Mouse (Mus musculus) midbrain, embryonic 15.5 days (tissue): ENCODE measurements at regions not wholly inside any gene's neighbourhood (a gene's known extent, or its start where the extent isn't known, plus 50 kb on each side); places are given as distances from the start of the nearest gene placed in this dataset.

Experiments
- ATAC-seq: fragments of 200-750 bp; cut with Nextera tagmentation; replicated peaks from 2 replicates; pipeline ENCODE4 v1.8.0; 2017; ENCODE audit warnings: moderate TSS enrichment
- H3K27ac ChIP-seq: fragments of 300-500 bp; sonication (generic); 2 replicates; pipeline ENCODE4 v1.5.1; 2015; ENCODE audit warnings: mild to moderate bottlenecking, inconsistent platforms
- H3K27me3 ChIP-seq: fragments of 300-500 bp; sonication (generic); replicated peaks from 2 replicates; pipeline ENCODE4 v1.6.1; 2015; ENCODE audit warnings: inconsistent platforms
- H3K36me3 ChIP-seq: fragments of 300-500 bp; sonication (generic); replicated peaks from 2 replicates; pipeline ENCODE4 v1.6.1; 2015; ENCODE audit warnings: inconsistent platforms
- H3K4me1 ChIP-seq: fragments of 300-500 bp; sonication (generic); 2 replicates; pipeline ENCODE4 v1.6.1; 2015; ENCODE audit warnings: inconsistent platforms
- H3K4me2 ChIP-seq: fragments of 300-500 bp; sonication (generic); 2 replicates; pipeline ENCODE4 v1.6.1; 2015; ENCODE audit warnings: inconsistent platforms, mild to moderate bottlenecking, moderate library complexity
- H3K4me3 ChIP-seq: fragments of 300-500 bp; sonication (generic); 2 replicates; pipeline ENCODE4 v1.5.1; 2015; ENCODE audit warnings: mild to moderate bottlenecking, inconsistent platforms
- H3K9ac ChIP-seq: fragments of 300-500 bp; sonication (generic); 2 replicates; pipeline ENCODE4 v1.6.1; 2015; ENCODE audit warnings: mild to moderate bottlenecking, inconsistent platforms
- H3K9me3 ChIP-seq: fragments of 300-500 bp; sonication (generic); 2 replicates; pipeline ENCODE4 v1.6.1; 2016; ENCODE audit warnings: inconsistent platforms
- WGBS: fragments of 180-500 bp; shearing (Covaris S2); methylation state at CpG from one replicate; pipeline ENCODE4 v1.1.7; 2015; ENCODE audit warnings: mixed read lengths; 5-methylcytosine and 5-hydroxymethylcytosine counted together

GRCm38 (mm10) chr1:78876156-78876555 is 59.6 kb downstream of the Kcne4 start:
- 94% methylated on average over 3 of the region's 3 CpGs for WGBS
- H3K36me3 ChIP-seq = no peaks in the 10 kb centered on the region
- no peaks in the 10 kb centered on the region for H3K4me1 ChIP-seq
- no peak overlapping the region for H3K27ac ChIP-seq
- no peak overlapping the region for H3K4me2 ChIP-seq
- no peaks in the 10 kb centered on the region for H3K27me3 ChIP-seq
- ATAC-seq = no peak
- no peak overlapping the region for H3K4me3 ChIP-seq
- H3K9me3 ChIP-seq = no peaks in the 10 kb centered on the region
- no peak overlapping the region for H3K9ac ChIP-seq

DNA sequence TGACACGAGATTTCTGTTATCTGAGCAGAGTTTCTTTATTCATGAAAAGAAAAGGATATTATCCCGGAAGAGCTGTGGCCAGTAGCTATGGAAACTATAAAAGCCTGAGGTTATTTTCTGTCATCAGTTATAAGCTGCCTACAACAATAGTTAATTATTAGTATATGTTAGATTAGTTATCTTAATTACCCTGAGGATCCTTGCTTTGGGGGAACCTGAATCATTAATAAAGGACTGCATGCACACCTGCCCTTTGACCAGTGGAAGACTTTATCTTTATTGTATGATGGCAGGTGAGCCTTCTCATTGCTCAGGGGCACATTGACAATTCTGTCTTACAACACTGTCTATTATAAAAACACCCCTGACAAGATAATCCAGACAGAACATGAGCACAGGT is 62.7 kb downstream of the Kcne4 start:
- H3K27me3 ChIP-seq = no peaks in the 10 kb centered on the region
- no peak overlapping the region for H3K9ac ChIP-seq
- H3K4me3 ChIP-seq = no peak overlapping the region
- no peak overlapping the region for H3K27ac ChIP-seq
- WGBS = 46% methylated on average over 2 of the region's 2 CpGs
- no peaks in the 10 kb centered on the region for H3K36me3 ChIP-seq
- no peaks in the 10 kb centered on the region for H3K4me1 ChIP-seq
- ATAC-seq = no peak
- no peaks in the 10 kb centered on the region for H3K9me3 ChIP-seq
- H3K4me2 ChIP-seq = no peak overlapping the region

- Histone ChIP-seq H3K4me1 (no peaks in the 10 kb centered on the region), H3K27me3 (no peaks in the 10 kb centered on the region), H3K9ac (no peak overlapping the region), H3K4me2 (no peak overlapping the region), H3K36me3 (no peaks in the 10 kb centered on the region), H3K27ac (no peak overlapping the region), H3K4me3 (no peak overlapping the region), H3K9me3 (no peaks in the 10 kb centered on the region)
- ATAC-seq = no peak
- 90% methylated on average over 3 of the region's 3 CpGs for WGBS
Observed at GRCm38 (mm10) chr1:78882455-78882854, 65.9 kb downstream of the Kcne4 start.

GRCm38 (mm10) chr1:78889241-78889640 is 72.7 kb downstream of the Kcne4 start:
- Histone ChIP-seq H3K4me1 (no peaks in the 10 kb centered on the region), H3K9ac (no peak overlapping the region), H3K4me3 (no peak overlapping the region), H3K4me2 (no peak overlapping the region), H3K27ac (no peak overlapping the region), H3K9me3 (no peaks in the 10 kb centered on the region), H3K36me3 (no peaks in the 10 kb centered on the region), H3K27me3 (no peaks in the 10 kb centered on the region)
- no peak for ATAC-seq
- 83% methylated on average over 9 of the region's 9 CpGs for WGBS

DNA sequence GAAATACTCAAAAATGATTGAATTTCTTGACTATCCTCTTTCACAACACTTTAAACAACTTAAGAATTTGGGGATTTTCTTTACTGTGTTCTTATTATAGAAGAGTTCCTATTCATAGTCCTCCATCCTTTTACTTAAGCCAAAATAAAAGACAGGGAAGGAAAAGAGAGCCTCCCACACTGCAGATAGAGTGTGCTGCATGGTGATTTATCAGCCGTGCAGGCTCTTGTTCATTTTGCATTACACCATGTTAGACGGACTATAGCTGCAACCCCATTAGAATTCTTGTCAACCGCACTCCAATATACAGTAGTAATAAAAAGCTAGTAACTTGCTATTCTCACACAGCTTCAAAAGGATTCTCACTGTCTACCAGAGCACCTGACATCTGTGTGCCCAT is 74.8 kb downstream of the Kcne4 start:
- Histone ChIP-seq H3K27me3 (no peaks in the 10 kb centered on the region), H3K9ac (no peak overlapping the region), H3K27ac (no peak overlapping the region), H3K36me3 (no peaks in the 10 kb centered on the region), H3K4me2 (no peak overlapping the region), H3K4me1 (no peaks in the 10 kb centered on the region), H3K9me3 (no peaks in the 10 kb centered on the region), H3K4me3 (no peak overlapping the region)
- 85% methylated on average over 3 of the region's 3 CpGs for WGBS
- no peak for ATAC-seq

GRCm38 (mm10) chr1:78894301-78894700 is 77.7 kb downstream of the Kcne4 start:
- Histone ChIP-seq H3K36me3 (no peaks in the 10 kb centered on the region), H3K9ac (no peak overlapping the region), H3K4me1 (no peaks in the 10 kb centered on the region), H3K4me3 (no peak overlapping the region), H3K4me2 (no peak overlapping the region), H3K27me3 (no peaks in the 10 kb centered on the region), H3K9me3 (no peaks in the 10 kb centered on the region), H3K27ac (no peak overlapping the region)
- 88% methylated on average over 4 of the region's 4 CpGs for WGBS
- no peak for ATAC-seq

- Histone ChIP-seq H3K9me3 (no peaks in the 10 kb centered on the region), H3K4me1 (no peaks in the 10 kb centered on the region), H3K4me2 (no peak overlapping the region), H3K27me3 (no peaks in the 10 kb centered on the region), H3K36me3 (no peaks in the 10 kb centered on the region), H3K9ac (no peak overlapping the region), H3K4me3 (no peak overlapping the region), H3K27ac (no peak overlapping the region)
- ATAC-seq = no peak
- 94% methylated on average over 2 of the region's 2 CpGs for WGBS
Observed at GRCm38 (mm10) chr1:78895112-78895511, 78.6 kb downstream of the Kcne4 start.

DNA sequence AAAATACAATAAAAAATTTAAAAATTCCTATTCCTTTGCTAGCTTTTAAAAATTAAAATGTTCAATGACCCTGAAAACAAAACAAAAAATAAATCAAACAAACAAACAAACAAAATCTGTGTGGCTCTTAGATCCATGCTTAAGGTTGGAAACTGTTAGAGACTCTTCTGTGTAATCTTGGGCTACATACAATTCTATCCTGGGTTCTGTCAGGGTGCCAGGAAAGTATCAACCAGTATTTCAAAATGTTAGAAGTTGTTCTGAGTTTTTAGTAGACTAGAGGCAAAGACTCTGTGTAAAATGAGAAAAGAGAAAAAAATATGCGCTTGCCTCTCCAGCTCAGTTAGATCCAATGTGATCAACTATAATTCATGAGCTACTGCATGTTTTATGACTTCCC is 91.0 kb downstream of the Kcne4 start:
- Histone ChIP-seq H3K36me3 (no peaks in the 10 kb centered on the region), H3K9ac (no peak overlapping the region), H3K9me3 (no peaks in the 10 kb centered on the region), H3K4me1 (peaks cover 7% of the 10 kb centered on the region; the same call in 1 of the 2 replicates), H3K27me3 (no peaks in the 10 kb centered on the region), H3K27ac (no peak overlapping the region), H3K4me2 (no peak overlapping the region), H3K4me3 (no peak overlapping the region)
- WGBS = 77% methylated on average over 1 of the region's 1 CpGs
- ATAC-seq = no peak

DNA sequence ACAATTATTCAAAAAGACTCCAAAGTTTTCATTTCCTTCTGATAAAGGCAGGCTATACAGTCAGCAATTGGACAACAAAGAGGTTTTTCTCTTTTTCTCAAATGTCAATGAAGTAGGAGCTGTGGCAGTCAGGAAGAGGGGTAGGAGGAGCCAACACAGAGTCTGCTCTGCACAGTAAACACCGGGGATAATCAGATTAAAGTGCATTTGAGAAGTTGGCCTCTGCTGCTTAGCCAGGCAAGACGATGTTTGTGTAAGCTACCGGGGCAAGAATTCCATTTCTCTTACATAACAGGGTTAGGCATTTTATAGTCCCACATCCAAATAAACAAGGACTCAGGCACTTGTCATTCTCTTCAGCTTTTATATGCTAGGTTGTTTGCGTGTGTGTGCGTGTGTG is 91.4 kb downstream of the Kcne4 start:
- Histone ChIP-seq H3K4me1 (peaks cover 7% of the 10 kb centered on the region; the same call in 1 of the 2 replicates), H3K4me2 (no peak overlapping the region), H3K9ac (no peak overlapping the region), H3K27me3 (no peaks in the 10 kb centered on the region), H3K36me3 (no peaks in the 10 kb centered on the region), H3K9me3 (no peaks in the 10 kb centered on the region), H3K4me3 (no peak overlapping the region), H3K27ac (no peak overlapping the region)
- peak; percentile 71 for ATAC-seq
- WGBS = 26% methylated on average over 5 of the region's 5 CpGs

DNA sequence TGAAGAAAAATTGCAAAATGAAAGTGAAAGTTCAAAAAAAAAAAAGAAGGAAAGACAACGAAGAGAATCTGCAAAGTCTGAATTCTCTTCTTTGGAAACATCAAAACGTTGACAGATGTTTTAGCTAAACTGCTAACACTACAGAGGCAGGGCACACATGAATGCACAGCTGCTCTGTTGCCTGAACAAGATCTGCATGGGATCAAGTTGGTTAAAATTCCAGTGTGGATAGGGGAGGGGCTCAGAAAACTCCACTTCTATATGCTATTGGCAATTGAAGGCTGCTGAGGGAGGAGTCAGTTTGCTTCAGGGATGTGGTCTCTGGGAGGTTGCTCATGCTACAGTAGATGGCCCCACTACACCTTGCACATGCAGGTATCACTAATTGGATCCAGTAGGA is 97.2 kb downstream of the Kcne4 start:
- Histone ChIP-seq H3K36me3 (no peaks in the 10 kb centered on the region), H3K9me3 (no peaks in the 10 kb centered on the region), H3K9ac (no peak overlapping the region), H3K4me1 (no peaks in the 10 kb centered on the region), H3K4me3 (no peak overlapping the region), H3K4me2 (no peak overlapping the region), H3K27me3 (no peaks in the 10 kb centered on the region), H3K27ac (no peak overlapping the region)
- 34% methylated on average over 2 of the region's 2 CpGs for whole genome bisulfite sequencing
- no peak for ATAC-seq

DNA sequence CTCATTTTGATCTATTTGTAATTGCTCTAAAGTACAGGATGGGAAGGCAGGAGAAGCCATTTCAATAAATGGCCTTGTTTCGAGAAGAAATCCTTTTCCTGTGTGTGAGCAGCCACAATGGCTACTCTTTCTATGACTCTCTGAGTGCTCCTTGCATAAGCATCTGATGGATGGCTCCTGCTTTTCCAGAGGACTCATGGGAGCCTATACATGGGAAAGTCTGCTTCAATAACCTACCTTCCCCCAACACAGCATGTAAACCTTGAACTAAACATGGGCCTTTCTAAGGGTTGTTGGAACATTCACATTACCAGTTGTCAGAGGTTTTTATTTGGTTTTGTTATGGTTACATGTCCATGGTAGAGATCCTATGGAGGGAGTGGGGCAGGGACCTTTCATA is 103.3 kb downstream of the Kcne4 start:
- no peak for ATAC-seq
- whole genome bisulfite sequencing = 28% methylated on average over 1 of the region's 1 CpGs
- Histone ChIP-seq H3K27ac (no peak overlapping the region), H3K27me3 (no peaks in the 10 kb centered on the region), H3K4me3 (no peak overlapping the region), H3K9ac (no peak overlapping the region), H3K9me3 (no peaks in the 10 kb centered on the region), H3K36me3 (no peaks in the 10 kb centered on the region), H3K4me1 (no peaks in the 10 kb centered on the region), H3K4me2 (no peak overlapping the region)

- Histone ChIP-seq H3K9ac (no peak overlapping the region), H3K9me3 (no peaks in the 10 kb centered on the region), H3K4me2 (no peak overlapping the region), H3K4me1 (no peaks in the 10 kb centered on the region), H3K27ac (no peak overlapping the region), H3K36me3 (no peaks in the 10 kb centered on the region), H3K27me3 (no peaks in the 10 kb centered on the region), H3K4me3 (no peak overlapping the region)
- 84% methylated on average over 1 of the region's 1 CpGs for WGBS
- no peak for ATAC-seq
Observed at GRCm38 (mm10) chr1:78929975-78930374, 113.4 kb downstream of the Kcne4 start.

GRCm38 (mm10) chr1:78939871-78940270 is 123.3 kb downstream of the Kcne4 start:
- Histone ChIP-seq H3K36me3 (no peaks in the 10 kb centered on the region), H3K9ac (no peak overlapping the region), H3K9me3 (no peaks in the 10 kb centered on the region), H3K4me3 (no peak overlapping the region), H3K4me2 (no peak overlapping the region), H3K27ac (no peak overlapping the region), H3K4me1 (no peaks in the 10 kb centered on the region), H3K27me3 (no peaks in the 10 kb centered on the region)
- no peak for ATAC-seq

- Histone ChIP-seq H3K4me2 (no peak overlapping the region), H3K4me3 (no peak overlapping the region), H3K27ac (no peak overlapping the region), H3K9me3 (no peaks in the 10 kb centered on the region), H3K9ac (no peak overlapping the region), H3K36me3 (no peaks in the 10 kb centered on the region), H3K27me3 (no peaks in the 10 kb centered on the region), H3K4me1 (no peaks in the 10 kb centered on the region)
- no peak for ATAC-seq
- 92% methylated on average over 2 of the region's 2 CpGs for WGBS
Observed at GRCm38 (mm10) chr1:78945588-78945987, 129.0 kb downstream of the Kcne4 start.
